Mouse (Mus musculus): ENCODE measurements at regions not wholly inside any gene's neighbourhood (a gene's known extent, or its start where the extent isn't known, plus 50 kb on each side); places are given as distances from the start of the nearest gene placed in this dataset.
"Not testable (repeated sequence)": the region's sequence is repeated elsewhere in the genome, so short reads cannot be mapped to it uniquely, and the experiment has no call there.

DNA sequence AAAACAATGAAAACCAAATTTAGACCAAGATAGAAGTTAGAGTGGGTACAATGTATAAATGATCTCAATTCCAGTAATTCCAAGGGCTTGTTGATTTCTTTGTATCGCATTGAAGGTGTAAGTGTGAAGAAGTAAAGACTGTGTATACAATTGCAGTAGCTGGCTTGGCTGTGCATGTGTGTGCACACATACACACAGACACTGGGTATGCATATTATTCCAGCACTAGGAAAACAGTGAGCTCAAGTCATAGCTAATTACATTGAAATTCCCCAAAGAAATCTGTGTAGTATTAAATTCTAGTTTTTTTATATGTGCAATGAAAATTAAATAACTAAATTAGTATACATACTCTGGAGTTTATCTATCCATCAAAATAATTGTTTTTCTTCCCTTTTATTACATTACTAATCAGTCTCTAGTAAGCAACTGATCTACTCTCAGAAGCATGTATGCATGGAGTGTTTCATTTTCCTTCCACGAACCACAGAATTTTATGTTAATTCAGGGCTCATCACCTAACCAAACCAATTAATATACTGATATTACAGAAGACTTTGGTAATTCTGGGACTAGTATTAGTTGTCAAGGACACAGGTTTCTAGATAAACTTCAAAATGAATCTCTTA, 56.5 kb downstream of the Gm8797 start:
- no peaks in the 10 kb centered on the region for H3K9me3 ChIP-seq (replicated peaks)
- ATAC-seq (ENCODE audit: low FRiP score) = peak; percentile 63
- no peak overlapping the region for H3K4me3 ChIP-seq (replicated peaks)
- no peak overlapping the region for H3K27ac ChIP-seq (replicated peaks)
- no peaks in the 10 kb centered on the region; the same call in 1 of the 2 replicates for H3K4me1 ChIP-seq
- no peak overlapping the region for H3K9ac ChIP-seq (replicated peaks)
- no peaks in the 10 kb centered on the region for H3K36me3 ChIP-seq
- H3K4me2 ChIP-seq = no peak overlapping the region
- WGBS = 72% methylated on average over 2 of the region's 2 CpGs
- no peaks in the 10 kb centered on the region for H3K27me3 ChIP-seq (replicated peaks)

DNA sequence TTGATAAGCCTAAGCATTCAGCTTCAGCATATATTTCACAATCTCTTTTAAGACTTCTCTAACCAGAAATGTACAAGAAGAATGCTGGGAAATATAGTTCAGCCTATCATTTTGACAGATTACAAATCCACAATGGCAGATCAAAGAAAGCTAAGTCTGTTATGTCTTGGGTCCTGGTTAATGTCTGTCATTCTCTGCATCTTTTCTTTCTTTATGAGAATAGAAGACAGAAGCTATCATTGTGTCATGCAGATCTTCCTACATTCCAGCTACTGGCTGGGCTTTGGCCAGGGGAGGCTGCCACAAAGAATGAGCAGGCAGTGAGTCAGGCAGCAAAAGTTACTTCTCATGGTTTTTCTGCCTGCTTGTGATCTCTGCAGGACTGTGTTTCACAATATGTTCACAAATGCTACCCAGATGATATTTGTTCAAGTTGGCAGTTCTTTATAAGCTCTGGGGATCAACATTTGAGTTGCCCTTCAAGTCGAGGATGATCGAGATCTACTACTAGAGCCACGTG, 60.5 kb downstream of the Gm8797 start:
- Histone ChIP-seq H3K4me2 (no peak overlapping the region), H3K36me3 (no peaks in the 10 kb centered on the region), H3K9ac (replicated peaks) (no peak overlapping the region), H3K9me3 (replicated peaks) (no peaks in the 10 kb centered on the region), H3K27ac (replicated peaks) (no peak overlapping the region), H3K4me1 (no peaks in the 10 kb centered on the region; the same call in 1 of the 2 replicates), H3K4me3 (replicated peaks) (no peak overlapping the region), H3K27me3 (replicated peaks) (no peaks in the 10 kb centered on the region)
- 95% methylated on average over 3 of the region's 3 CpGs for WGBS
- ATAC-seq (ENCODE audit: low FRiP score) = no peak

- not testable (repeated sequence) for H3K27ac ChIP-seq (replicated peaks); H3K4me3 ChIP-seq (replicated peaks); H3K36me3 ChIP-seq; H3K4me2 ChIP-seq; ATAC-seq (ENCODE audit: low FRiP score); H3K4me1 ChIP-seq; H3K9ac ChIP-seq (replicated peaks); H3K9me3 ChIP-seq (replicated peaks); H3K27me3 ChIP-seq (replicated peaks)
- 93% methylated on average over 7 of the region's 7 CpGs for WGBS
These were observed 69.6 kb downstream of the Gm8797 start for GRCm38 (mm10) chr3:5820243-5820642.

GRCm38 (mm10) chr3:5860237-5860636, 109.6 kb downstream of the Gm8797 start:
- H3K9me3 ChIP-seq (replicated peaks); H3K4me1 ChIP-seq; H3K9ac ChIP-seq (replicated peaks); ATAC-seq (ENCODE audit: low FRiP score); H3K4me3 ChIP-seq (replicated peaks); H3K27me3 ChIP-seq (replicated peaks); H3K4me2 ChIP-seq; H3K27ac ChIP-seq (replicated peaks); H3K36me3 ChIP-seq: not testable (repeated sequence)
- 27% methylated on average over 20 of the region's 20 CpGs for WGBS

- H3K27ac ChIP-seq (replicated peaks) = no peak overlapping the region
- no peaks in the 10 kb centered on the region for H3K9me3 ChIP-seq (replicated peaks)
- no peaks in the 10 kb centered on the region for H3K36me3 ChIP-seq
- H3K27me3 ChIP-seq (replicated peaks) = no peaks in the 10 kb centered on the region
- ATAC-seq (ENCODE audit: low FRiP score) = no peak
- H3K4me2 ChIP-seq = no peak overlapping the region
- no peaks in the 10 kb centered on the region for H3K4me1 ChIP-seq
- H3K4me3 ChIP-seq (replicated peaks) = no peak overlapping the region
- H3K9ac ChIP-seq (replicated peaks) = no peak overlapping the region
- 80% methylated on average over 2 of the region's 2 CpGs for WGBS
These were observed 119.8 kb downstream of the Gm8797 start for GRCm38 (mm10) chr3:5870407-5870806.

DNA sequence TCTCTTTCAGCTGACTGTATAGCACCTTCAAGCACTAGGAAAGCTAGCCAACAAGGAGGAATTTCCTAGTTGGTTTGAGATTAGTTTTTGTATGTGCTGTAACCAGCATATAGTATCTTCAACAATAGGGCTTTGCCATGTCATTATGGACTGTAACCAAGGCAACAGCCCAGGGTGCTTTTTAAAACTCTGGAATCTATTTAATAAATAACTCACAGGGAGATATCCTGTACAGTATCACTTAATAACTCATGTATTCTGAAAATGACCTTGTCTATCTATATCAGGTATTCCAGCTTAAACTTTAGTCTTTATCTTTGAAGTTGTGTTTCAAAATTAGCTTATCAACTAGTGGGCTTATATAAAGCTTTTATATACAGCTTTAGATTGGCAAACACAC, 128.5 kb downstream of the Gm8797 start:
- H3K4me3 ChIP-seq (replicated peaks) = no peak overlapping the region
- H3K27me3 ChIP-seq (replicated peaks) = no peaks in the 10 kb centered on the region
- H3K4me1 ChIP-seq = no peaks in the 10 kb centered on the region
- H3K4me2 ChIP-seq = no peak overlapping the region
- no peaks in the 10 kb centered on the region for H3K36me3 ChIP-seq
- H3K9ac ChIP-seq (replicated peaks) = no peak overlapping the region
- H3K27ac ChIP-seq (replicated peaks) = no peak overlapping the region
- ATAC-seq (ENCODE audit: low FRiP score) = no peak
- H3K9me3 ChIP-seq (replicated peaks) = no peaks in the 10 kb centered on the region

GRCm38 (mm10) chr3:5917536-5917935, 166.9 kb downstream of the Gm8797 start:
- no peak overlapping the region for H3K9ac ChIP-seq (replicated peaks)
- H3K9me3 ChIP-seq (replicated peaks) = no peaks in the 10 kb centered on the region
- H3K4me2 ChIP-seq = no peak overlapping the region
- H3K4me3 ChIP-seq (replicated peaks) = no peak overlapping the region
- 85% methylated on average over 1 of the region's 1 CpGs for WGBS
- no peak overlapping the region for H3K27ac ChIP-seq (replicated peaks)
- no peaks in the 10 kb centered on the region for H3K36me3 ChIP-seq
- H3K4me1 ChIP-seq = no peaks in the 10 kb centered on the region
- ATAC-seq (ENCODE audit: low FRiP score) = no peak
- H3K27me3 ChIP-seq (replicated peaks) = no peaks in the 10 kb centered on the region

GRCm38 (mm10) chr3:5950243-5950642, 199.6 kb downstream of the Gm8797 start:
- H3K4me2 ChIP-seq; H3K4me3 ChIP-seq (replicated peaks); H3K4me1 ChIP-seq; H3K9me3 ChIP-seq (replicated peaks); H3K9ac ChIP-seq (replicated peaks); H3K27me3 ChIP-seq (replicated peaks); H3K36me3 ChIP-seq; ATAC-seq (ENCODE audit: low FRiP score); H3K27ac ChIP-seq (replicated peaks): not testable (repeated sequence)
- WGBS = 91% methylated on average over 11 of the region's 11 CpGs

DNA sequence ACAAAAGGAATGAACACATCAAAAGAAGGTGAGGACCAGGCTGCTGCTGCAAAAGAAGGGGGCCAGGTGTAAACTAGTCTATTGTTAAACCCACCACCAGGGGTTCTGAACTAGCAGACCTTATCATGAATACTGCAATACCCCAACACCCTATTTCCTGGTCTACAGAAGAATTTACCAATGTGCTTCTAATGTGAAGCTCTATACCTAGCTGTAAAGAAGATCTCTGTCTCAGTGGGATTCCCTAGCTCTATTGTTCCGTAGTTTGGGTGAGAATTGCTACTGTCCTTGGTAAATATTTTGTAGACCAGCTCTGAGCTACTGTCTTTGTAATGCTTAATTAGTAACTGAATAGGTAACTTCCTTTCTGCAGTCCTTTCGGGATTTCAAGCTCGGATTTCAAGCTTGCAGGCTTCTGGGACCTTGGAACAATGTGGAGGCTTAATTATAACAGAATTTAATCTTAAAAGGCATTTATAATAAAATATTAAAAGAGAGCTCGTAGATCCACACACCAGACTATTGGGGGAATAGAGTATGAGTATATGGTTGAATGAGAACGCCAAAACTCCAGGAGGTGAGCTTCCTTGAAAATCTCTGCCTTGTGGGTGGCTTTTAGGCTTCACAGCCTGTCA, 238.5 kb downstream of the Gm8797 start:
- not testable (repeated sequence) for H3K27ac ChIP-seq (replicated peaks); H3K4me3 ChIP-seq (replicated peaks); H3K36me3 ChIP-seq; H3K4me1 ChIP-seq; H3K9me3 ChIP-seq (replicated peaks); H3K9ac ChIP-seq (replicated peaks); ATAC-seq (ENCODE audit: low FRiP score); H3K27me3 ChIP-seq (replicated peaks); H3K4me2 ChIP-seq
- 80% methylated on average over 5 of the region's 5 CpGs for WGBS

GRCm38 (mm10) chr3:6004423-6004822, 253.8 kb downstream of the Gm8797 start:
- Histone ChIP-seq H3K4me2 (no peak overlapping the region), H3K27ac (replicated peaks) (no peak overlapping the region), H3K36me3 (no peaks in the 10 kb centered on the region), H3K4me3 (replicated peaks) (no peak overlapping the region), H3K9me3 (replicated peaks) (no peaks in the 10 kb centered on the region), H3K9ac (replicated peaks) (no peak overlapping the region), H3K4me1 (no peaks in the 10 kb centered on the region), H3K27me3 (replicated peaks) (no peaks in the 10 kb centered on the region)
- 90% methylated on average over 1 of the region's 1 CpGs for WGBS
- ATAC-seq (ENCODE audit: low FRiP score) = no peak

DNA sequence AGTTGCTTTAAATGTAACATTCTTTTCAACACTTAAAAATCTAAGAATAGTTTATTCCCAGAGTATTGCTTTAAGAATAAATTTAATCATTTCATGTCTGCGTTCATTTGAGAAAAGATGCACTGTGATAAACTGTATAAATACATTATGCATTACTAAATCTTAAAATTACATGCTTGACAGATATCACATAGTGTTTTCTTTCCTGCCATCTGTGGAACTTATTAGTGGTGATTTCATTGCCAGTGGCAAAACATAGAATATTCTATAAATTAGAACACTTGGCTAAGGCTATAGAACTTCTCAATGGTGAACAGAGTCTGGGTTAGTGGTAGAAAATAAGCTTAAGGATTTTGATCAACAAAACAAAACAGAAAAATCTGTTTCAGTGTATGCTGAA, 268.1 kb downstream of the Gm8797 start:
- H3K9ac ChIP-seq (replicated peaks) = no peak overlapping the region
- H3K4me3 ChIP-seq (replicated peaks) = no peak overlapping the region
- ATAC-seq (ENCODE audit: low FRiP score) = no peak
- WGBS = 71% methylated on average over 1 of the region's 1 CpGs
- no peak overlapping the region for H3K27ac ChIP-seq (replicated peaks)
- no peak overlapping the region for H3K4me2 ChIP-seq
- H3K36me3 ChIP-seq = no peaks in the 10 kb centered on the region
- H3K27me3 ChIP-seq (replicated peaks) = no peaks in the 10 kb centered on the region
- H3K9me3 ChIP-seq (replicated peaks) = no peaks in the 10 kb centered on the region
- no peaks in the 10 kb centered on the region for H3K4me1 ChIP-seq

- H3K27ac ChIP-seq (replicated peaks); H3K4me2 ChIP-seq; H3K27me3 ChIP-seq (replicated peaks); H3K9me3 ChIP-seq (replicated peaks); ATAC-seq (ENCODE audit: low FRiP score); H3K36me3 ChIP-seq; H3K4me3 ChIP-seq (replicated peaks); H3K9ac ChIP-seq (replicated peaks); H3K4me1 ChIP-seq: not testable (repeated sequence)
- WGBS = 92% methylated on average over 3 of the region's 3 CpGs
These were observed 290.7 kb downstream of the Gm8797 start for GRCm38 (mm10) chr3:6041325-6041724.

Data from neural tube, embryonic 15.5 days (tissue).